10 mouse cellular contexts compared by ENCODE assay signal in genomic region chr4:59196346-59197077, GRCm38 (mm10). TPM values are rescaled to one million over a fixed set of nuclear protein-coding genes. Genes with fewer than 3 reads are reported as not detected.
A peak's percentile ranks its signal among the peaks of the same experiment; 100 is the strongest.
DNase-seq lines count a peak whose midpoint lies in the region; ATAC-seq and TF ChIP-seq lines count a peak whose summit lies in the region.
"Had no signal": no experiment of that assay in that cellular context is flagged by ENCODE, and none has a peak within 500 bp of the region (broad histone marks: within the 10 kb centered on the region; RNA-seq: fewer than 3 reads in every experiment).

No protein-coding gene starts in this region.

- H3K9ac ChIP-seq in liver, embryonic 14.5 days (replicated peaks): peak overlapping the region; percentile 63
- no peak overlapping the region for H3K9ac ChIP-seq in forebrain, embryonic 11.5 days (ENCODE audit: low read length)

- peak; percentile 73 for ATAC-seq in liver, embryonic 14.5 days (ENCODE audit: insufficient read depth)
- no peak for ATAC-seq in forebrain, embryonic 11.5 days (replicated peaks; ENCODE audit: low FRiP score)

- H3K27ac ChIP-seq in liver, embryonic 14.5 days: peak overlapping the region; percentile 85
- no peak overlapping the region for H3K27ac ChIP-seq in forebrain, embryonic 11.5 days (ENCODE audit: low read depth, low read length)

- peaks cover 63 to 64% of the 10 kb centered on the region in 2 experiments for H3K4me1 ChIP-seq in liver, embryonic 14.5 days (replicated peaks; ENCODE audit: control insufficient read depth in 2 of 2, insufficient read depth in 2 of 2, low read length in 1 of 2)
- H3K4me1 ChIP-seq in forebrain, embryonic 11.5 days (replicated peaks; ENCODE audit: control insufficient read depth, insufficient read depth, low read length): peaks cover 8% of the 10 kb centered on the region; the same call in 1 of the 2 replicates

- no peaks in the 10 kb centered on the region for H3K27me3 ChIP-seq in liver, embryonic 14.5 days (ENCODE audit: control insufficient read depth, insufficient read depth, low read length)
- no peaks in the 10 kb centered on the region for H3K27me3 ChIP-seq in forebrain, embryonic 11.5 days (ENCODE audit: control insufficient read depth, insufficient read depth, low read length)

- H3K4me3 ChIP-seq in liver, embryonic 14.5 days (ENCODE audit: insufficient read depth in 1 of 2, low read depth in 2 of 2, low read length in 2 of 2): peak overlapping the region; percentile 40 to 47
- no peak overlapping the region for H3K4me3 ChIP-seq in forebrain, embryonic 11.5 days (ENCODE audit: low read depth, low read length)

- H3K36me3 ChIP-seq in liver, embryonic 14.5 days (replicated peaks; ENCODE audit: control insufficient read depth, insufficient read depth, low read depth): no peaks in the 10 kb centered on the region
- H3K36me3 ChIP-seq in forebrain, embryonic 11.5 days (ENCODE audit: control insufficient read depth, insufficient read depth, low read length): no peaks in the 10 kb centered on the region

- 5% methylated on average over 12 of the region's 12 CpGs for WGBS in liver, embryonic 14.5 days (ENCODE audit: insufficient replicate concordance)
- 60% methylated on average over 12 of the region's 12 CpGs for WGBS in forebrain, embryonic 11.5 days

- TF ChIP-seq CTCF in liver, embryonic 14.5 days (IDR thresholded peaks at IDR 0.05; ENCODE audit: low read depth): no peak

- peak; percentile 39 for DNase-seq in embryo, embryonic 11 days
- DNase-seq in embryo, embryonic 10 days (ENCODE audit: low spot score): no peak
- DNase-seq in spleen, postnatal 10 days (ENCODE audit: low spot score in 2 of 2): peak; percentile 33 to 39
- no peak for DNase-seq in spleen, postnatal 14 days (ENCODE audit: low spot score in 2 of 2)
- peak; percentile 65 to 68 (median 67) for DNase-seq in liver, embryonic 14.5 days (ENCODE audit: low read depth in 3 of 3, low spot score in 3 of 3)
- DNase-seq in forebrain, embryonic 11.5 days (ENCODE audit: low spot score): no peak
- no peak for DNase-seq in thymus, adult 18-20 months
- no peak for DNase-seq in adrenal gland, adult 18-20 months (ENCODE audit: low spot score in 2 of 2)
- DNase-seq: cerebellum, adult 2 months had no signal

- peak overlapping the region; percentile 79 for H3K4me2 ChIP-seq in liver, embryonic 14.5 days (ENCODE audit: low read depth)
- no peak overlapping the region for H3K4me2 ChIP-seq in forebrain, embryonic 11.5 days (ENCODE audit: low read depth, low read length, severe bottlenecking)

- no peaks in the 10 kb centered on the region for H3K9me3 ChIP-seq in liver, embryonic 14.5 days (ENCODE audit: control insufficient read depth, low read length)
- H3K9me3 ChIP-seq in forebrain, embryonic 11.5 days (ENCODE audit: control insufficient read depth, low read length): no peaks in the 10 kb centered on the region

- peak; percentile 81 for TF ChIP-seq EP300 in liver, embryonic 14.5 days (IDR thresholded peaks at IDR 0.05; ENCODE audit: low read depth)

RNA-seq across cellular contexts. Expression of gene Ugcg, which starts 7.5 kb away (rescaled TPM):
- polyA plus RNA-seq in liver, embryonic 14.5 days (2012; rRNA removed): 19.3 and 21.7 TPM in 2 replicates
- polyA plus RNA-seq in liver, embryonic 14.5 days (2014; fragmentation: Nextera tagmentation; extraction: Ambion mirVana): 7.5 and 9.9 TPM in 2 replicates
- polyA plus RNA-seq in forebrain, embryonic 11.5 days (2014; fragmentation: Nextera tagmentation; extraction: Ambion mirVana): 12.8 and 13.0 TPM in 2 replicates
- total RNA-seq in adrenal gland, adult 18-20 months (2021): 10 to 100 TPM; 31.7 to 32.0 TPM

RNA-seq across cellular contexts. Expression of gene AI481877, which starts 57.7 kb away (rescaled TPM):
- polyA plus RNA-seq in liver, embryonic 14.5 days (2012; rRNA removed): not detected in 2 replicates
- polyA plus RNA-seq in liver, embryonic 14.5 days (2014; fragmentation: Nextera tagmentation; extraction: Ambion mirVana): not detected in 2 replicates
- not detected in 2 replicates for polyA plus RNA-seq in forebrain, embryonic 11.5 days (2014; fragmentation: Nextera tagmentation; extraction: Ambion mirVana)
- total RNA-seq in adrenal gland, adult 18-20 months (2021): not detected
- total RNA-seq: layer of hippocampus, postnatal 25 days had no signal
- polyA plus RNA-seq: cerebellum, adult 2 months had no signal

Comparison
In these comparisons a context has a peak if more than half of its experiments do, and no peak if none do; other contexts are left out.
1. DNase-seq: peak in embryo, embryonic 11 days (single experiment), spleen, postnatal 10 days (2 of 2) and liver, embryonic 14.5 days (3 of 3); none in embryo, embryonic 10 days (single experiment), spleen, postnatal 14 days (0 of 2), forebrain, embryonic 11.5 days (single experiment), thymus, adult 18-20 months (0 of 2) and adrenal gland, adult 18-20 months (0 of 2).